Mouse (Mus musculus) testis, adult 2 months (tissue): ENCODE data around the gene Cdk2ap2. TPM values are rescaled to one million over a fixed set of nuclear protein-coding genes. Genes with fewer than 3 reads are reported as not detected.
"Not testable (repeated sequence)": the region's sequence is repeated elsewhere in the genome, so short reads cannot be mapped to it uniquely, and the experiment has no call there.

ENCODE experiments used
- H3K27ac ChIP-seq: fragments of 200-500 bp; 2 replicates; pipeline ENCODE4 v1.5.1; 2012; ENCODE audit warnings: low read depth, low read length; ENCODE audit not compliant: control insufficient read depth, insufficient read depth
- H3K27me3 ChIP-seq: fragments of 200-500 bp; 2 replicates; pipeline ENCODE4 v1.6.1; 2012; ENCODE audit warnings: mild to moderate bottlenecking, low read length, moderate library complexity; ENCODE audit not compliant: control insufficient read depth, insufficient read depth
- H3K36me3 ChIP-seq: fragments of 200-500 bp; 2 replicates; pipeline ENCODE4 v1.6.1; 2012; ENCODE audit warnings: mild to moderate bottlenecking, low read length; ENCODE audit not compliant: control insufficient read depth, insufficient read depth
- H3K4me1 ChIP-seq: fragments of 200-500 bp; 2 replicates; pipeline ENCODE4 v1.6.1; 2012; ENCODE audit warnings: low read length; ENCODE audit not compliant: control insufficient read depth, insufficient read depth
- H3K4me3 ChIP-seq: fragments of 200-500 bp; 2 replicates; pipeline ENCODE4 v1.5.1; 2012; ENCODE audit warnings: low read depth, mild to moderate bottlenecking, low read length, moderate library complexity, mixed read lengths; ENCODE audit not compliant: control insufficient read depth
- CTCF ChIP-seq: fragments of 200-500 bp; IDR thresholded peaks from 2 replicates; pipeline ENCODE4 v1.5.1; 2012; ENCODE audit warnings: low read depth, mild to moderate bottlenecking, inconsistent platforms, low read length, moderate library complexity; ENCODE audit not compliant: control insufficient read depth, insufficient read depth, insufficient replicate concordance
- POLR2A ChIP-seq: fragments of 200-500 bp; IDR thresholded peaks from 2 replicates; pipeline ENCODE4 v1.6.1; 2012; ENCODE audit warnings: low read depth, mild to moderate bottlenecking, inconsistent platforms, low read length, moderate library complexity; ENCODE audit not compliant: control insufficient read depth
- polyA plus RNA-seq: library from polyadenylated mRNA; depleted of rRNA; stranded (reverse); fragments of >200 nt; gene quantifications from 2 replicates; pipeline ENCODE4 v1.2.3, GENCODE M21; 2012

The Cdk2ap2 gene
- polyA plus RNA-seq, 1 experiment, result 31.5 TPM

GRCm38 (mm10) chr19:4125741-4126696 lies 29.0 kb downstream of the Cdk2ap2 start, which contains the start of gene Aip:
Aip (minus strand) TSS chr19:4125858.
- Histone ChIP-seq H3K27ac (peak within 1 kb of the TSS; percentile 76), H3K36me3 (no peaks in the 10 kb centered on the region; the same call in 1 of the 2 replicates), H3K27me3 (no peaks in the 10 kb centered on the region), H3K4me3 (peak within 1 kb of the TSS; percentile 89), H3K4me1 (peaks cover 12% of the 10 kb centered on the region)
- TF ChIP-seq POLR2A (no peak; the same call in 1 of the 2 replicates), CTCF (peak; percentile 55)

- no peaks in the 10 kb centered on the region for H3K27me3 ChIP-seq
- H3K27ac ChIP-seq, result 0 out of 2 replicates have a peak overlapping the region, but pooled peaks have one; percentile 67
- no peak for TF ChIP-seq CTCF
- no peak for TF ChIP-seq POLR2A
- no peaks in the 10 kb centered on the region; the same call in 1 of the 2 replicates for H3K36me3 ChIP-seq
- peaks cover 12% of the 10 kb centered on the region for H3K4me1 ChIP-seq
- H3K4me3 ChIP-seq, result peak overlapping the region; percentile 89
Measured at GRCm38 (mm10) chr19:4126759-4127495, 29.9 kb downstream of the Cdk2ap2 start.

- no peak for TF ChIP-seq POLR2A
- TF ChIP-seq CTCF, result no peak
- Histone ChIP-seq H3K4me1 (peaks cover 12% of the 10 kb centered on the region), H3K27me3 (no peaks in the 10 kb centered on the region), H3K27ac (no peak overlapping the region), H3K36me3 (no peaks in the 10 kb centered on the region; the same call in 1 of the 2 replicates), H3K4me3 (no peak overlapping the region)
Measured at GRCm38 (mm10) chr19:4129462-4129861, 32.5 kb downstream of the Cdk2ap2 start.

- Histone ChIP-seq H3K36me3 (no peaks in the 10 kb centered on the region; the same call in 1 of the 2 replicates), H3K27me3 (no peaks in the 10 kb centered on the region), H3K27ac (no peak overlapping the region), H3K4me1 (peaks cover 12% of the 10 kb centered on the region), H3K4me3 (no peak overlapping the region)
- TF ChIP-seq CTCF (no peak), POLR2A (no peak)
Measured at GRCm38 (mm10) chr19:4130106-4130505, 33.1 kb downstream of the Cdk2ap2 start.

- Histone ChIP-seq H3K4me3 (no peak overlapping the region), H3K27me3 (no peaks in the 10 kb centered on the region), H3K27ac (no peak overlapping the region), H3K36me3 (no peaks in the 10 kb centered on the region; the same call in 1 of the 2 replicates), H3K4me1 (peaks cover 8% of the 10 kb centered on the region)
- TF ChIP-seq POLR2A (no peak), CTCF (no peak)
Measured at GRCm38 (mm10) chr19:4131075-4131474, 34.1 kb downstream of the Cdk2ap2 start.

GRCm38 (mm10) chr19:4131768-4132167 lies 34.8 kb downstream of the Cdk2ap2 start:
- Histone ChIP-seq H3K36me3 (no peaks in the 10 kb centered on the region; the same call in 1 of the 2 replicates), H3K4me3 (no peak overlapping the region), H3K27me3 (no peaks in the 10 kb centered on the region), H3K27ac (no peak overlapping the region), H3K4me1 (peaks cover 3% of the 10 kb centered on the region)
- TF ChIP-seq CTCF (peak; percentile 9; the same call in 1 of the 2 replicates), POLR2A (no peak)

GRCm38 (mm10) chr19:4134354-4134753 lies 37.4 kb downstream of the Cdk2ap2 start:
- H3K4me3 ChIP-seq, result no peak overlapping the region
- no peaks in the 10 kb centered on the region for H3K27me3 ChIP-seq
- no peaks in the 10 kb centered on the region; the same call in 1 of the 2 replicates for H3K36me3 ChIP-seq
- TF ChIP-seq POLR2A (no peak), CTCF (no peak)
- no peak overlapping the region for H3K27ac ChIP-seq
- no peaks in the 10 kb centered on the region for H3K4me1 ChIP-seq

GRCm38 (mm10) chr19:4135229-4135962 lies 38.4 kb downstream of the Cdk2ap2 start:
- not testable (repeated sequence) for H3K4me1 ChIP-seq, H3K36me3 ChIP-seq, H3K4me3 ChIP-seq, H3K27ac ChIP-seq, H3K27me3 ChIP-seq
